Mouse (Mus musculus): ENCODE measurements around the gene Epha2. TPM values are rescaled to one million over a fixed set of nuclear protein-coding genes. Genes with fewer than 3 reads are reported as not detected.

Epha2 gene
- polyA plus RNA-seq, 1 experiment from 2014 or later = 2.6 TPM

GRCm38 (mm10) chr4:141352986-141353385 lies 51.9 kb downstream of the Epha2 start:
- no peak overlapping the region for H3K4me2 ChIP-seq
- ATAC-seq (ENCODE audit: insufficient number of reproducible peaks, insufficient read depth, low FRiP score, low TSS enrichment, low read depth) = no peak
- H3K36me3 ChIP-seq = no peaks in the 10 kb centered on the region
- no peak overlapping the region for H3K9ac ChIP-seq
- no peaks in the 10 kb centered on the region for H3K9me3 ChIP-seq
- 75% methylated on average over 5 of the region's 5 CpGs for WGBS
- no peak overlapping the region for H3K4me3 ChIP-seq
- H3K4me1 ChIP-seq = peaks cover 21% of the 10 kb centered on the region
- H3K27ac ChIP-seq = no peak overlapping the region
- H3K27me3 ChIP-seq = no peaks in the 10 kb centered on the region; the same call in 1 of the 2 replicates

DNA sequence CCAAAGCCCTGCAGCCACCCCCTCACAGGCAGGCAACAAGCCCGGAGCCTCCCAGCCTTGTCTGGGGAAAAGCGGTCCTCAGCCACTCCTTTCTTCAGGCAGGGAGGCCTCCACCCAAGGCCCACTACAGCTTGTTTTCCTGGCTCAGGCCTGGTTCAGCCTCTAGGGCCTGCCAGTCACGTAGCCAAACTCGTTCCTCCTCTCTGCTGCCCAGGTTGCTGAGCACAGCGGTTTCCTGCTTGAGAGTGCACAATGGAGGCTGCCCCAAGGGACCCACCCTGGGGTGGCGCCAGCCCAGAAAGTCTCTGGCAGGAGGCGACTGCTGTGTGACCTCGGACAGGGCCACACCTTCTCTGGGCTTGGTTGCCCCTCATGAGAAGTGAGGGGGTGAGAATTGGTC lies 52.8 kb downstream of the Epha2 start:
- peak overlapping the region; percentile 63; the same call in 1 of the 2 replicates for H3K27ac ChIP-seq
- H3K4me1 ChIP-seq = peaks cover 20% of the 10 kb centered on the region
- no peaks in the 10 kb centered on the region; the same call in 1 of the 2 replicates for H3K27me3 ChIP-seq
- 42% methylated on average over 8 of the region's 8 CpGs for WGBS
- no peak for ATAC-seq (ENCODE audit: insufficient number of reproducible peaks, insufficient read depth, low FRiP score, low TSS enrichment, low read depth)
- H3K36me3 ChIP-seq = no peaks in the 10 kb centered on the region
- H3K4me3 ChIP-seq = no peak overlapping the region
- H3K9me3 ChIP-seq = no peaks in the 10 kb centered on the region
- H3K4me2 ChIP-seq = no peak overlapping the region
- no peak overlapping the region for H3K9ac ChIP-seq

DNA sequence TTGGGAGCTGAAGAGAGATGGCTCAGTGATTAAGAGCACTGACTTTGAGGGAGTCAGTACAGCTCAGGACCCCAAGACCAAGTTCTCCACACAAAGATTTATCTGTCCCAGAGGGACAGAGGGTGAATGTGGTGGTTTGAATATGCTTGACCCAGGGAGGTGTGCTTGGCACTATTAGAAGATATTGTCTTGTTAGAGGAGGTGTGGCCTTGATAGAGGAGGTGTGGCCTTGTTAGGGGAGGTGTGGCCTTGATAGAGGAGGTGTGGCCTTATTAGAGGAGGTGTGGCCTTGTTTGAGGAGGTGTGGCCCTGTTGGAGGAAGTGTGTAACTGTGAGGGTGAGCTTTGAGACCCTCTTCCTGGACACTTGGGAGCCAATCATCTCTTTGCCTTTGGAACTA lies 56.8 kb downstream of the Epha2 start:
- peaks cover 25% of the 10 kb centered on the region for H3K4me1 ChIP-seq
- H3K27me3 ChIP-seq = no peaks in the 10 kb centered on the region; the same call in none of the 2 replicates
- ATAC-seq (ENCODE audit: insufficient number of reproducible peaks, insufficient read depth, low FRiP score, low TSS enrichment, low read depth) = no peak
- no peak overlapping the region for H3K27ac ChIP-seq
- H3K36me3 ChIP-seq = no peaks in the 10 kb centered on the region
- H3K9ac ChIP-seq = no peak overlapping the region
- H3K4me2 ChIP-seq = no peak overlapping the region
- H3K4me3 ChIP-seq = no peak overlapping the region
- H3K9me3 ChIP-seq = no peaks in the 10 kb centered on the region

- WGBS = 67% methylated on average over 6 of the region's 6 CpGs
- H3K36me3 ChIP-seq = no peaks in the 10 kb centered on the region
- ATAC-seq (ENCODE audit: insufficient number of reproducible peaks, insufficient read depth, low FRiP score, low TSS enrichment, low read depth) = no peak
- H3K9ac ChIP-seq = no peak overlapping the region
- no peak overlapping the region for H3K4me3 ChIP-seq
- peaks cover 8% of the 10 kb centered on the region for H3K27me3 ChIP-seq
- H3K9me3 ChIP-seq = no peaks in the 10 kb centered on the region
- peaks cover 20% of the 10 kb centered on the region for H3K4me1 ChIP-seq
- no peak overlapping the region for H3K27ac ChIP-seq
- H3K4me2 ChIP-seq = no peak overlapping the region
These were observed 58.2 kb downstream of the Epha2 start for GRCm38 (mm10) chr4:141359222-141359621.

- no peak overlapping the region for H3K4me2 ChIP-seq
- H3K4me1 ChIP-seq = peaks cover 20% of the 10 kb centered on the region
- no peak overlapping the region for H3K27ac ChIP-seq
- 30% methylated on average over 7 of the region's 7 CpGs for WGBS
- no peak for ATAC-seq (ENCODE audit: insufficient number of reproducible peaks, insufficient read depth, low FRiP score, low TSS enrichment, low read depth)
- no peaks in the 10 kb centered on the region for H3K36me3 ChIP-seq
- no peak overlapping the region for H3K9ac ChIP-seq
- H3K27me3 ChIP-seq = peaks cover 24% of the 10 kb centered on the region
- no peaks in the 10 kb centered on the region for H3K9me3 ChIP-seq
- H3K4me3 ChIP-seq = no peak overlapping the region
These were observed 59.8 kb downstream of the Epha2 start for GRCm38 (mm10) chr4:141360846-141361245.

DNA sequence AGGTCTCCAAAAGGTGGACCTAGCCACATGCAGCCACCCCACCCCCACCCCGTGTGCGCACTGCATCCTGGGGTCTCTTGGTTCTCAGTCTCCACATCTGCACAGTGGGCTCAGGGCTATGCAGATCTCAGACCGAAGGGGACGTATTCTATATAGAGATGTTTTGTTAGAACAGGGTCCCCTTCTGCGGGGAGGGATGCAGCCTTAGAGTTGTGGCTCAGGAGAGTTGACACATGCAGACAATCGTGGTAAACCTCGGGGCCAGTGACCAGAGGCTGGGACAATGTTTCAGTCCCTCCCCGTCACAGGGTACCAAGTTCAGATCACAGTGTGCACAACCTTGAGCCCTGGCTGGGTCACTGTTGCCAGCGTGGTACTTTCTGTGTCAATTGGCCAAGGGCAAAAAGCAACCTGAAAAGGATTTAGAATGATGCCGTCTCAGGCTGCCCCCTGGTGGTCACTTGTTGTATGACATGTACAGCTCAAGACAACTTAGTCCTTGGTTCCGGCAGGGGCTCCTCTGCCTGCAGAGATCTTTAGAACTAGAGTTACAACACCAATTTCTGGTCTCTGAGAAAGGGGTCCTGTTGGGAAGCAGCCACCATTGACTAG lies 62.0 kb downstream of the Epha2 start:
- Histone ChIP-seq H3K27me3 (peaks cover 46% of the 10 kb centered on the region), H3K4me1 (peaks cover 20% of the 10 kb centered on the region), H3K9me3 (no peaks in the 10 kb centered on the region), H3K4me3 (no peak overlapping the region), H3K9ac (no peak overlapping the region), H3K27ac (no peak overlapping the region), H3K36me3 (no peaks in the 10 kb centered on the region), H3K4me2 (peak overlapping the region; percentile 20; the same call in 1 of the 2 replicates)
- 24% methylated on average over 11 of the region's 11 CpGs for WGBS
- ATAC-seq (ENCODE audit: insufficient number of reproducible peaks, insufficient read depth, low FRiP score, low TSS enrichment, low read depth) = no peak

- no peaks in the 10 kb centered on the region for H3K36me3 ChIP-seq
- WGBS = 61% methylated on average over 8 of the region's 8 CpGs
These were observed 64.1 kb downstream of the Epha2 start for GRCm38 (mm10) chr4:141365126-141365525.

GRCm38 (mm10) chr4:141365876-141366275 lies 64.8 kb downstream of the Epha2 start:
- Histone ChIP-seq H3K4me2 (no peak overlapping the region), H3K27ac (no peak overlapping the region)
- WGBS = 51% methylated on average over 7 of the region's 7 CpGs

More at GRCm38 (mm10) chr4:141365126-141365525, 64.1 kb downstream of the Epha2 start:
- Histone ChIP-seq H3K27ac (no peak overlapping the region), H3K4me2 (no peak overlapping the region), H3K4me3 (no peak overlapping the region), H3K9me3 (no peaks in the 10 kb centered on the region), H3K9ac (no peak overlapping the region), H3K4me1 (0 out of 2 replicates have a peak, but pooled peaks cover 4% of the 10 kb centered on the region), H3K27me3 (peaks cover 65% of the 10 kb centered on the region)
- no peak for ATAC-seq (ENCODE audit: insufficient number of reproducible peaks, insufficient read depth, low FRiP score, low TSS enrichment, low read depth)

GRCm38 (mm10) chr4:141367997-141368791 lies 67.2 kb downstream of the Epha2 start, which contains the start of gene Fam131c:
Gene Fam131c (plus strand): TSS chr4:141368220.
- no peak; the same call in 1 of the 2 replicates for ATAC-seq (ENCODE audit: insufficient number of reproducible peaks, insufficient read depth, low FRiP score, low TSS enrichment, low read depth)
- Histone ChIP-seq H3K9me3 (no peaks in the 10 kb centered on the region), H3K4me2 (peak within 1 kb of the TSS; percentile 98), H3K4me3 (peak within 1 kb of the TSS; percentile 58), H3K27me3 (peaks cover 68% of the 10 kb centered on the region), H3K4me1 (no peaks in the 10 kb centered on the region), H3K9ac (peak within 1 kb of the TSS; percentile 71), H3K36me3 (no peaks in the 10 kb centered on the region), H3K27ac (no peak within 1 kb of the TSS)
- WGBS = 2% methylated on average over 62 of the region's 71 CpGs

More at GRCm38 (mm10) chr4:141365876-141366275, 64.8 kb downstream of the Epha2 start:
- Histone ChIP-seq H3K9me3 (no peaks in the 10 kb centered on the region), H3K9ac (0 out of 2 replicates have a peak overlapping the region, but pooled peaks have one; percentile 1), H3K4me3 (no peak overlapping the region), H3K36me3 (no peaks in the 10 kb centered on the region), H3K4me1 (0 out of 2 replicates have a peak, but pooled peaks cover 4% of the 10 kb centered on the region), H3K27me3 (peaks cover 65% of the 10 kb centered on the region)
- ATAC-seq (ENCODE audit: insufficient number of reproducible peaks, insufficient read depth, low FRiP score, low TSS enrichment, low read depth) = no peak

- Histone ChIP-seq H3K4me3 (no peak overlapping the region), H3K9ac (no peak overlapping the region), H3K4me2 (no peak overlapping the region), H3K9me3 (no peaks in the 10 kb centered on the region), H3K4me1 (no peaks in the 10 kb centered on the region), H3K27me3 (peaks cover 28% of the 10 kb centered on the region), H3K36me3 (no peaks in the 10 kb centered on the region), H3K27ac (no peak overlapping the region)
- WGBS = 86% methylated on average over 5 of the region's 5 CpGs
- ATAC-seq (ENCODE audit: insufficient number of reproducible peaks, insufficient read depth, low FRiP score, low TSS enrichment, low read depth) = no peak
These were observed 71.4 kb downstream of the Epha2 start for GRCm38 (mm10) chr4:141372426-141372825.
